ENCODE assay signal across 22 mouse cellular contexts in the genomic region with DNA sequence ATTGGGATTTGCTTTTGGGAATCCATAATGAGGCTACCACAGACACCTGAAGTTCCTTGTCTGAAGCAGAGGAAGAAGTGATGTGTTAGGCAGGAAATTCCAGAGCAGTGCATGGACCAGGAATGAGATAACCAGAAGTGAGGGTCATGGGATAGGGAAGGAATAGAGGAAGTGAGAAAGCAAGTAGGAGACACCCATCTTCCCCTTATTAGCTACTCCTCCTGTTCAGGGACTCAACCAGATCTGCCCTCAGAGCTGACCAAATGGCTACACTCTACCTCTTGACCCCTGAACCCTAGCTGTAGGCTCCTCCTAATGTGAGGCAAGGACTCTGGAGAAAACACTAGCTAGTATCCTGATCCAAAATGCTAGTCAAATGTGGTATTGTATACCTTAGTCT.
"Had no signal": no experiment of that assay in that cellular context is flagged by ENCODE, and none has a peak within 500 bp of the region (broad histone marks: within the 10 kb centered on the region; RNA-seq: fewer than 3 reads in every experiment).

No protein-coding gene starts in this region.

- ATAC-seq: hindbrain, postnatal 0 days; intestine, postnatal 0 days; liver, embryonic 12.5 days had no signal

- H3K4me3 ChIP-seq: gastrocnemius, adult 2 months; heart, embryonic 10.5 days; heart, embryonic 12.5 days; hindbrain, embryonic 13.5 days; hindbrain, embryonic 15.5 days; layer of hippocampus, adult 2 months; left cerebral cortex, adult 2 months; limb, embryonic 10.5 days; limb, embryonic 12.5 days; liver, embryonic 12.5 days had no signal

- H3K9ac ChIP-seq: heart, embryonic 12.5 days; hindbrain, embryonic 13.5 days; hindbrain, embryonic 15.5 days; limb, embryonic 12.5 days; liver, embryonic 12.5 days had no signal

- DNase-seq: gastrocnemius, adult 2 months; gastrocnemius, postnatal 10 days; gastrocnemius, postnatal 25 days; heart, adult 11 months; heart, postnatal 14 days; heart, postnatal 36 days; kidney, adult 18-20 months; kidney, adult 8-10 months; kidney, postnatal 10 days; kidney, postnatal 25 days; kidney, postnatal 4 days had no signal

- H3K4me2 ChIP-seq: heart, embryonic 12.5 days; hindbrain, embryonic 13.5 days; hindbrain, embryonic 15.5 days; limb, embryonic 12.5 days; liver, embryonic 12.5 days had no signal

- H3K27me3 ChIP-seq: heart, embryonic 12.5 days; hindbrain, embryonic 13.5 days; hindbrain, embryonic 15.5 days; limb, embryonic 12.5 days had no signal

- H3K27ac ChIP-seq: gastrocnemius, adult 2 months; heart, embryonic 10.5 days; hindbrain, embryonic 13.5 days; hindbrain, embryonic 15.5 days; hindbrain, postnatal 0 days; layer of hippocampus, adult 2 months; left cerebral cortex, adult 2 months; limb, embryonic 10.5 days; limb, embryonic 12.5 days; liver, embryonic 12.5 days had no signal

- H3K9me3 ChIP-seq: heart, embryonic 10.5 days; heart, embryonic 12.5 days; hindbrain, embryonic 13.5 days; hindbrain, embryonic 15.5 days; limb, embryonic 10.5 days; limb, embryonic 12.5 days; liver, embryonic 12.5 days had no signal

- H3K4me1 ChIP-seq: hindbrain, embryonic 13.5 days; hindbrain, embryonic 15.5 days; limb, embryonic 10.5 days; limb, embryonic 12.5 days; liver, embryonic 12.5 days had no signal

- H3K36me3 ChIP-seq: heart, embryonic 10.5 days; heart, embryonic 12.5 days; hindbrain, embryonic 13.5 days; hindbrain, embryonic 15.5 days; limb, embryonic 10.5 days; limb, embryonic 12.5 days; liver, embryonic 12.5 days had no signal
